Mouse (Mus musculus): Measurements from ENCODE around the gene Chrdl1. TPM values are rescaled to one million over a fixed set of nuclear protein-coding genes. Genes with fewer than 3 reads are reported as not detected.

Gene Chrdl1
- total and polyA plus RNA-seq, 3 experiments = 0.21 to 6.6 (median 0.71) TPM

- H3K27me3 ChIP-seq (replicated peaks) = no peaks in the 10 kb centered on the region
- H3K4me1 ChIP-seq (ENCODE audit: control insufficient read depth in 1 of 2, insufficient read depth in 2 of 2) = no peaks in the 10 kb centered on the region
- no peak overlapping the region for H3K27ac ChIP-seq (ENCODE audit: insufficient read depth, low read depth)
- H3K9me3 ChIP-seq (replicated peaks; ENCODE audit: low read length) = no peaks in the 10 kb centered on the region
- in situ Hi-C loops (cut with MboI; ENCODE audit: low pct_ligation_motif_present, low pct_unique_long_range_greater_than_20kb, low sequenced_read_pairs) (no loop called here), dilution Hi-C loops (cut with MboI; ENCODE audit: extremely low pct_ligation_motif_present, extremely low pct_unique_long_range_greater_than_20kb, low sequenced_read_pairs) (no loop called here)
- H3K79me2 ChIP-seq (replicated peaks; ENCODE audit: control insufficient read depth, extremely low read depth, insufficient read depth, poor library complexity, severe bottlenecking) = no peaks in the 10 kb centered on the region
- no peak overlapping the region for H3K4me3 ChIP-seq (replicated peaks in 1 of 3; ENCODE audit: low read depth in 2 of 3, low read length in 2 of 3, poor library complexity in 1 of 3)
- TF ChIP-seq SIN3A (IDR thresholded peaks at IDR 0.05; ENCODE audit: low read length) (no peak), MYC (IDR thresholded peaks at IDR 0.05; ENCODE audit: low read depth, low read length) (no peak), GABPA (IDR thresholded peaks at IDR 0.05; ENCODE audit: insufficient replicate concordance, low read depth, low read length) (no peak), JUN (IDR thresholded peaks at IDR 0.05; ENCODE audit: insufficient read depth, low read depth, low read length) (no peak), UBTF (IDR thresholded peaks at IDR 0.05; ENCODE audit: low read depth, low read length) (no peak), CHD1 (IDR thresholded peaks at IDR 0.05; ENCODE audit: low read depth, low read length) (no peak), MAFK (IDR thresholded peaks at IDR 0.05; ENCODE audit: insufficient replicate concordance, low read length) (no peak), USF2 (conservative IDR thresholded peaks at IDR 0.05; ENCODE audit: low read depth, low read length) (no peak), JUND (conservative IDR thresholded peaks at IDR 0.05; ENCODE audit: low read depth, low read length) (no peak), RCOR1 (conservative IDR thresholded peaks at IDR 0.05; ENCODE audit: low read depth, low read length) (no peak), NELFE (IDR thresholded peaks at IDR 0.05; ENCODE audit: low read depth, low read length) (no peak), ZMIZ1 (IDR thresholded peaks at IDR 0.05; ENCODE audit: low read depth, low read length) (no peak), MXI1 (IDR thresholded peaks at IDR 0.05; ENCODE audit: low read depth, low read length) (no peak), MEF2A (IDR thresholded peaks at IDR 0.05; ENCODE audit: borderline replicate concordance, low read depth, low read length) (no peak), NRF1 (IDR thresholded peaks at IDR 0.05; ENCODE audit: low read depth, low read length) (no peak), CTCF (conservative IDR thresholded peaks at IDR 0.05 in 1 of 2, IDR thresholded peaks at IDR 0.05 in 1 of 2; ENCODE audit: low read depth in 2 of 2, low read length in 2 of 2) (no peak), RAD21 (IDR thresholded peaks at IDR 0.05; ENCODE audit: low read depth, low read length) (no peak), PAX5 (IDR thresholded peaks at IDR 0.05; ENCODE audit: low read length) (no peak), SMC3 (IDR thresholded peaks at IDR 0.05; ENCODE audit: low read depth, low read length) (no peak)
- H3K36me3 ChIP-seq (replicated peaks in 1 of 2; ENCODE audit: control insufficient read depth in 1 of 2, insufficient read depth in 1 of 2, low read length in 1 of 2) = no peaks in the 10 kb centered on the region
- no peak overlapping the region for H3K9ac ChIP-seq (ENCODE audit: insufficient read depth, low read depth)
- no peak overlapping the region for H3K4me2 ChIP-seq (ENCODE audit: insufficient read depth, low read depth, poor library complexity, severe bottlenecking)
- no peak for DNase-seq (ENCODE audit: extremely low read depth)
Measured at GRCm38 (mm10) chrX:143338156-143338555, 55.9 kb downstream of the Chrdl1 start.

GRCm38 (mm10) chrX:143337561-143337960, 56.5 kb downstream of the Chrdl1 start:
- in situ Hi-C loops (cut with MboI; ENCODE audit: low pct_ligation_motif_present, low pct_unique_long_range_greater_than_20kb, low sequenced_read_pairs) (no loop called here), dilution Hi-C loops (cut with MboI; ENCODE audit: extremely low pct_ligation_motif_present, extremely low pct_unique_long_range_greater_than_20kb, low sequenced_read_pairs) (no loop called here)
- Histone ChIP-seq H3K79me2 (replicated peaks; ENCODE audit: control insufficient read depth, extremely low read depth, insufficient read depth, poor library complexity, severe bottlenecking) (no peaks in the 10 kb centered on the region), H3K9me3 (replicated peaks; ENCODE audit: low read length) (no peaks in the 10 kb centered on the region), H3K4me3 (replicated peaks in 1 of 3; ENCODE audit: low read depth in 2 of 3, low read length in 2 of 3, poor library complexity in 1 of 3) (no peak overlapping the region), H3K4me2 (ENCODE audit: insufficient read depth, low read depth, poor library complexity, severe bottlenecking) (no peak overlapping the region), H3K4me1 (ENCODE audit: control insufficient read depth in 1 of 2, insufficient read depth in 2 of 2) (no peaks in the 10 kb centered on the region), H3K36me3 (replicated peaks in 1 of 2; ENCODE audit: control insufficient read depth in 1 of 2, insufficient read depth in 1 of 2, low read length in 1 of 2) (no peaks in the 10 kb centered on the region), H3K27me3 (replicated peaks) (no peaks in the 10 kb centered on the region), H3K27ac (ENCODE audit: insufficient read depth, low read depth) (no peak overlapping the region), H3K9ac (ENCODE audit: insufficient read depth, low read depth) (no peak overlapping the region)
- no peak for DNase-seq (ENCODE audit: extremely low read depth)
- TF ChIP-seq MXI1 (IDR thresholded peaks at IDR 0.05; ENCODE audit: low read depth, low read length) (no peak), KAT2A (IDR thresholded peaks at IDR 0.05; ENCODE audit: insufficient replicate concordance, low read length) (no peak), CHD1 (IDR thresholded peaks at IDR 0.05; ENCODE audit: low read depth, low read length) (no peak)

Data from CH12.LX (cell line).